Mouse (Mus musculus): ENCODE results near the gene Gzmd. TPM values are rescaled to one million over a fixed set of nuclear protein-coding genes. Genes with fewer than 3 reads are reported as not detected.

The Gzmd gene
- total RNA-seq, 1 experiment from 2014 or later, result not detected

DNA sequence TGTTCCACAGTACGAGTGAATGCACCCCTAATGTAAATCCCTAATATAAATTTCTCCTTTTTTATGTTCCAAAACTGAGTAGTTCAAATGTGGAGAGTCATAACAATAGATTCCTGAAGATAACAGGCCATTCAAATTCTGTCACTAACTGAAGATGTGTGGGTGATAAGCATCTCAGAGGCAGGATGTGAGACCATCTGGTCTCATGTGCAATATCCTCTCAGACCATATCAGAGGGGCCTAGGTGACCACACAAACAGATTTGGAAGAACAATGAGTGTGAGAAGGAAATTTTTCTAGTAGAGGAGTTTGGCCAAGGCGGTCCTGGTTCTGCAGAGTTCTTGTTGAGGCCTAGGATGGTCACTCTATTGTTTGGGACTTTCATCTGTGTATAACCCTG lies 39.1 kb downstream of the Gzmd start:
- ATAC-seq (replicated peaks; ENCODE audit: insufficient number of reproducible peaks, low FRiP score, low TSS enrichment, poor library complexity, severe bottlenecking), result no peak

DNA sequence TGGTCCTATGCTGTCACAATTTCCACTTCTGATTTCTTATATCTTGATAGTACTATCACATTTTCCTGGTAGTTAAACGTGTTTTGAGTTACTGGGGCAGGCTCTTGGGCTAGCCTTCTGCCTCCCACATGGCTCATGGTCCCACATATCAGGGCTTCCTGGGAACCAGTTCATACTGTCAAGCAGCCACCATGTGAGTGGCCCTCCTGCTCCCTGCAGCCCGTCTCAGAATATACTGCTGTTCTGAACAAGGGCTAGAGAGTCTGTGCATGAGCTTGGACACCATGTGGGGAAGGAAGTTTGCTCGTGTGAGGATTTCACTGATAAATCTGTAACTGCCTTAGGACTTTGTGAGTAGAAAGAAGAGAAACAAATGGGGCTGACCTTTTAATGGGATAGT lies 45.7 kb downstream of the Gzmd start:
- ATAC-seq (replicated peaks; ENCODE audit: insufficient number of reproducible peaks, low FRiP score, low TSS enrichment, poor library complexity, severe bottlenecking), result no peak

DNA sequence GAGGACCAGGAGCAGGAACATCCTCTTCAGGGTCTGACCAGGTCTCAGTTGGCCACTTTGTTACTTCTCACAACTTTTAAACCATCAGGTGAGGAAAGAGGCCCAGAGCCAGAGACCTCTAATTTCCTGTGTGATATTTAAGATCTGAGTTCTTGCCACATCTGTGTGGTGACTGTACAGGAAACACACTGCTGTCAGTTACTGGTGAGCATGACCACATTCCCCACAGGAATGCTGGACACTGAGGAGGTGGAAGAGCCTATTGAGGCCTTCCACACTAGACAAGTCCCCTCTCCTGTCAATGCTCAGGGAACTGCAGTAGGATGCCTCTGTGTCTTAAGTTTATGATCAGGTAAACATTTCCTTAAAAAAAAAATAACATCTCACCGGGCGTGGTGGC lies 47.2 kb downstream of the Gzmd start, which contains the start of gene Mcpt8:
Gene Mcpt8, minus strand, starts transcription at position 107 of the 400 bp plus-strand sequence.
- no peak for ATAC-seq (replicated peaks; ENCODE audit: insufficient number of reproducible peaks, low FRiP score, low TSS enrichment, poor library complexity, severe bottlenecking)

DNA sequence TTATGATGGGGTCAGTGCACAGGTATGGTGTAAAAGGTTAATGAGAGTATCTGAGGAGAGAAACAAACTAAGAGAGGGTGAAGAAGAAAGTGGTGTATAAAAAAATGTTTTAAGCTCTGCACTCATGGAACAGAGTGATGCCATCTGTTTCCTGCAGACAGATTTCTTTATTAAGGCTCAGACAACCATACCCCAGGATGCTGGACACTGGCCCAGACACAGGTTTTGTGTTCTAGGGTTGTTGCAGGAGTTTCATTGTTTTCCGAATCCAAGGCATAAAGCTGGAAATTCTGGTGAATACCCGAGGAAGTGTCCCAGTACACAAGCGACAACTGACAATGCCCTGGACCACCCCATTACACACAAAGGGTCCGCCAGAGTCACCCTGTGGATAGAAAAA lies 50.4 kb downstream of the Gzmd start:
- ATAC-seq (replicated peaks; ENCODE audit: insufficient number of reproducible peaks, low FRiP score, low TSS enrichment, poor library complexity, severe bottlenecking), result no peak

Other genes with a start within 250 kb of the Gzmd start
- 0.38 TPM in 1 of 3 replicates, not detected in the others for gene Cbln3, start 248.2 kb downstream of the Gzmd start, total RNA-seq (2017)
- gene Khnyn, start 247.7 kb downstream of the Gzmd start, total RNA-seq (2017), result 72.1 to 108 TPM (median 80.9 TPM) in 3 replicates
- gene Sdr39u1, start 232.3 kb downstream of the Gzmd start, total RNA-seq (2017), result 3.1 to 12.3 TPM (median 6.2 TPM) in 3 replicates
- gene Cma1, start 187.9 kb downstream of the Gzmd start, total RNA-seq (2017), result 136 to 337 TPM (median 173 TPM) in 3 replicates
- gene Cma2, start 181.6 kb downstream of the Gzmd start, total RNA-seq (2017), result not detected in 3 replicates
- gene Mcpt1, start 114.6 kb downstream of the Gzmd start, total RNA-seq (2017), result not detected in 3 replicates
- gene Mcpt9, start 102.1 kb downstream of the Gzmd start, total RNA-seq (2017), result not detected in 3 replicates
- not detected in 3 replicates for gene Mcpt2, start 90.6 kb downstream of the Gzmd start, total RNA-seq (2017)
- gene Mcpt4, start 70.3 kb downstream of the Gzmd start, total RNA-seq (2017), result not detected in 3 replicates
- 8.4 to 33.5 TPM (median 9.9 TPM) in 3 replicates for gene Mcpt8, start 47.3 kb downstream of the Gzmd start, total RNA-seq (2017)
- 0.43 TPM in 1 of 3 replicates, not detected in the others for gene Ctsg, start 30.0 kb downstream of the Gzmd start, total RNA-seq (2017)
- gene Gzme, start 12.0 kb downstream of the Gzmd start, total RNA-seq (2017), result not detected in 3 replicates
- not detected in 3 replicates for gene Gzmg, start 27.0 kb upstream of the Gzmd start, total RNA-seq (2017)
- gene Gzmn, start 42.0 kb upstream of the Gzmd start, total RNA-seq (2017), result 1.8 TPM in 1 of 3 replicates, not detected in the others
- gene Gzmf, start 78.8 kb upstream of the Gzmd start, total RNA-seq (2017), result not detected in 3 replicates
- 2.5 to 7.6 TPM in 2 of 3 replicates, not detected in the other for gene Gzmc, start 102.0 kb upstream of the Gzmd start, total RNA-seq (2017)
- gene Gzmb, start 129.7 kb upstream of the Gzmd start, total RNA-seq (2017), result 264 to 599 TPM (median 278 TPM) in 3 replicates
- gene Atp12a, start 232.5 kb upstream of the Gzmd start, total RNA-seq (2017), result not detected in 3 replicates